Mouse (Mus musculus): ENCODE data around the gene Pitpnm1. TPM values are rescaled to one million over a fixed set of nuclear protein-coding genes. Genes with fewer than 3 reads are reported as not detected.
A peak's percentile ranks its signal among the peaks of the same experiment; 100 is the strongest.

The Pitpnm1 gene
- total RNA-seq, 2 experiments from 2014 or later = 234 to 237 TPM

DNA sequence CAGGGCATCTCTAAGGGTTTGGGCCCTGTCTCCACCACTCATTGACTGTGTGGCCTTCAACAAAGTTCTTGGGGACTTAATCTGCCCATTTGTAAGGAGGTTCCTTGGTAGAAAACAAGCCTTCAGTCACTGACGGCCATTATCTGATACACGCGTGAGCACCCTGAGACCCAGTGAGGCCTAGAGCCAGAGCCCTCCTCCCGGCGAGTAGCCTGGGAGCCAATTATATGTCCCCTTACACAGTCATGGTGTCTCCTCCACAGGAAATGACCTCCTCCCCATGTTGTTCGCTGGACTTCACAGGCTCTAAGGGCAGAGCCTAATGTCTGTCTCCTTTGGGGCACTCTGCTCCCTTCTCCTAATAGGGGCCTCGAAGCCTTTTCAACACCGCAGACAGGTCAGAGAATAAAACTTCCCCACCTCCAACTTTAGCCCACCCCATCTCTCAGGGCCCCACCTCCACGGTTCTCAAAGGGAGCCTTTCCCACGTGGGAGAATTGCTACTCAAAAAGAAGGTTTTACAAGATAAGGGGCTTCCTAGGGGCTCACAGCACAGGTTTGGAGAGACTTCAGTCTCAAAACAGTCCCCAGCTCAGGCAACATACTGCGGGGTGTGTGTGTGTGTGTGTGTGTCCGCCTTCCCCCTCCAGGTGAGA lies 46.7 kb downstream of the Pitpnm1 start:
- intact Hi-C loops (cut with DNase I) = no loop called here
- no peak for DNase-seq (ENCODE audit: extremely low spot score in 1 of 2, low spot score in 2 of 2)

- intact Hi-C loops (cut with DNase I) = no loop called here
- DNase-seq (ENCODE audit: extremely low spot score in 1 of 2, low spot score in 2 of 2) = no peak
Measured at GRCm38 (mm10) chr19:4147022-4147405, 47.2 kb downstream of the Pitpnm1 start.

GRCm38 (mm10) chr19:4147782-4148490 lies 48.1 kb downstream of the Pitpnm1 start:
- intact Hi-C loops (cut with DNase I) = no loop called here
- no peak for DNase-seq (ENCODE audit: extremely low spot score in 1 of 2, low spot score in 2 of 2)

GRCm38 (mm10) chr19:4148491-4148806 lies 48.7 kb downstream of the Pitpnm1 start, which contains the start of gene Coro1b:
Gene Coro1b, plus strand, starts transcription at chr19:4148619.
- DNase-seq (ENCODE audit: extremely low spot score in 1 of 2, low spot score in 2 of 2) = peak; percentile 90 to 97
- intact Hi-C loops (cut with DNase I) = no loop called here

DNA sequence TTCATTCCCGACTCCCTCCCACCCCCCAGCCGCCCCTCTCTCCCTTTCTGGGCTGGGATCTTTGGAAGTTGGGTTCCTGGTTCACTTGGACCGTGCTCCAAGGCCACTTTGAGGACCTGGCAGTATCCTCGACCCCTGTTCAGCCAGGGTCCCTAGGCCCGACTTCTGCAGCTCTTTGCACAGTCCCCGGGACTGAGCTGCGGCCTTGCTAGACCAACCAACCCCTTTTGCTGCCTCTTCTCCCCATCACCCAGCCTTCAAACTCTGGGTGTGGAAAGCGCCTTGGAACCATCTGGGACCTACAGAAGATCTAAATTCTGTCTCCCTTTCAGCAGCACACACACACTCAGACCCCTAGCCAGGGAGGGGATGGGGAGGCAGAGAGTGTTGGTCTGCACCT lies 49.0 kb downstream of the Pitpnm1 start:
- no peak for DNase-seq (ENCODE audit: extremely low spot score in 1 of 2, low spot score in 2 of 2)
- intact Hi-C loops (cut with DNase I) = no loop called here

GRCm38 (mm10) chr19:4149283-4149682 lies 49.5 kb downstream of the Pitpnm1 start:
- intact Hi-C loops (cut with DNase I) = no loop called here
- no peak for DNase-seq (ENCODE audit: extremely low spot score in 1 of 2, low spot score in 2 of 2)

- intact Hi-C loops (cut with DNase I) = no loop called here
- DNase-seq (ENCODE audit: extremely low spot score in 1 of 2, low spot score in 2 of 2) = peak in 1 of 2 experiments; percentile 24
Measured at GRCm38 (mm10) chr19:4149764-4150461, 50.1 kb downstream of the Pitpnm1 start.

- peak in 1 of 2 experiments; percentile 30 for DNase-seq (ENCODE audit: extremely low spot score in 1 of 2, low spot score in 2 of 2)
- intact Hi-C loops (cut with DNase I) = no loop called here
Measured at GRCm38 (mm10) chr19:4150567-4151487, 51.0 kb downstream of the Pitpnm1 start.

- intact Hi-C loops (cut with DNase I) = no loop called here
Measured at GRCm38 (mm10) chr19:4151488-4151860, 51.7 kb downstream of the Pitpnm1 start.

DNA sequence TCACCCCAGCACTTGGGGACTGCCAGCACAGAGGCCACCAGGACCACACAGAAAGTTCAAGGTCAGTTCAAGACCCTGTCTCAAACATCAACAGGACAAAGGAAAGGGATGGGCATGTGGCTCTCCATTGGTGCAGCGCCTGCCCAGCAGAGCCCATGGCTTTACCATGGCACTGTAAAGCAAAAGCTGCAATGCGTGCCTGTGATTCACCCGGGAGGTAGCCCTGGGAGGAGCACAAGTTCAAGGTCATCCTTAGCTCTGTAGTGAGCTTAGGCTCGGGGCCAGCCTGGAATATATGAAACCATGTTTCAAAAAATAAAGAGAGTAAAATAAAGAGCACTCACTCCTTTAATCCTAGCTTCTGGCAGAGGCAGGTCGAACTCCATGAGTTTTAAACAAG lies 52.1 kb downstream of the Pitpnm1 start:
- intact Hi-C loops (cut with DNase I) = no loop called here
- DNase-seq (ENCODE audit: extremely low spot score in 1 of 2, low spot score in 2 of 2) = no peak

More at GRCm38 (mm10) chr19:4151488-4151860, 51.7 kb downstream of the Pitpnm1 start:
- no peak for DNase-seq (ENCODE audit: extremely low spot score in 1 of 2, low spot score in 2 of 2)

- peak in 1 of 2 experiments; percentile 13 for DNase-seq (ENCODE audit: extremely low spot score in 1 of 2, low spot score in 2 of 2)
- intact Hi-C loops (cut with DNase I) = no loop called here
Measured at GRCm38 (mm10) chr19:4152445-4153231, 52.8 kb downstream of the Pitpnm1 start.

GRCm38 (mm10) chr19:4153232-4153654 lies 53.4 kb downstream of the Pitpnm1 start, which contains the start of gene Ptprcap:
Gene Ptprcap, plus strand, starts transcription at chr19:4153604.
- intact Hi-C loops (cut with DNase I) = no loop called here
- peak in 1 of 2 experiments; percentile 31 for DNase-seq (ENCODE audit: extremely low spot score in 1 of 2, low spot score in 2 of 2)

DNA sequence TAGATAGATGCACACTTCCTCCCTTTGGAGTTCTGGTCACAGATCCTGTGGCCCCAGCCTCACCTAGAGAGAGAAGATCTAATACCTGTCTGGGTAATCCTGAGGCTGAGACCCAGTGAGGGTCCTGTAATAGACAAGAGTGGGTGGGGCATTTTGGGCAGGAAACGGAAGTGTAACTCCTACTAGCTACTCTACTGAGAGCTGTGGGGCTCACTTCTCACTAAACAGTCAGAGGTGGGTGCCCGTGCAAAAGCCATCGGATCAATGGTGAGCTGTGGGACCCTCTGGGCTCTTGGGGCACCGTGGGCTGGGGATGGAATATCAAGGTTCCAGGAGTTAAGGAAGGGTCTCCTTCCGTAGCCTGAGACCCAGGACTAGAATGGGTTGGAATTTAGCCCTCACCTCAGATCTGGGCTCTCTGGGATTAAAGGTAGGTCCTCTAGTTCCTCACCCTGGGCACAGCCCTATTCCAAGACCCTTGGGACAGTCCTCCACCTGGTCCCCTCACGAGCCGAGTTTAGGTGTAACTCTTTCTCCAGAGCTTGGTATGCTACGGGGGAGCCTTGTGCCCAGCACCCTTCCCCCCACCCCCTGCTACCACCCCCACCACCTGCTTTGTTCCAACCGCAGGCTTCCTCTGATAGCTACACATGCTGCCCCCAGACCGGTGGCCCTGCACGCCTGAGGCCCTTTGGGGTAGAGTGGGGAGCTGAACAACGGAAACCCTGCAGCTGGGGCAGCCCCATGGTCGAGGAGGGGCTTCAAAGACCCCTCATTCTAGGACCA lies 54.8 kb downstream of the Pitpnm1 start:
- no peak for DNase-seq (ENCODE audit: extremely low spot score in 1 of 2, low spot score in 2 of 2)
- intact Hi-C loops (cut with DNase I) = no loop called here

- intact Hi-C loops (cut with DNase I) = no loop called here
- no peak for DNase-seq (ENCODE audit: extremely low spot score in 1 of 2, low spot score in 2 of 2)
Measured at GRCm38 (mm10) chr19:4155223-4156072, 55.6 kb downstream of the Pitpnm1 start.

- peak in 1 of 2 experiments; percentile 44 for DNase-seq (ENCODE audit: extremely low spot score in 1 of 2, low spot score in 2 of 2)
- intact Hi-C loops (cut with DNase I) = no loop called here
Measured at GRCm38 (mm10) chr19:4156073-4156579, 56.3 kb downstream of the Pitpnm1 start.

DNA sequence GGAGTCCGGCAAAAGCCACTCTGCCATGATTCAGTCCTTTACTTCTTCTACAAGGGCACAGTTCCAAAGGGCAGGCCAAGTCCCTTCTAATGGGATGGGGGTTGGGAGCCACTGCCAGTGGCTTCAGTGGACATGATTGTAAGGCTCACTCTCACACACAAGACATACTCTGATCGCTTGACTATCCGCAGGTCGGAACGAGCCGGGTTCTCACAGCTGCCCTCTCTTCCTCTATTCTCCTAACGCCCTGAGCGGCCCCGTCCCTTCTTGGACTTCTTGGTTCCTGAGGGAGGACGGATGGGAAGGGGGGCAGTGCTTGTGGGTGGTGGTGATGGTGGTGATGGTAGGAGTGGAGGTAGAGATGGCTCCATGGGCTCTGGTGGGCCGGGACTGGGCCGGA lies 57.0 kb downstream of the Pitpnm1 start:
- intact Hi-C loops (cut with DNase I) = no loop called here
- DNase-seq (ENCODE audit: extremely low spot score in 1 of 2, low spot score in 2 of 2) = no peak

Measured in left cerebral cortex, postnatal 10 days (tissue).